Mouse (Mus musculus) spleen, postnatal 0 days (tissue): ENCODE results near the gene Hist1h2ad. TPM values are rescaled to one million over a fixed set of nuclear protein-coding genes. Genes with fewer than 3 reads are reported as not detected.

Experiments used
- polyA plus RNA-seq: library from polyadenylated mRNA; unstranded; fragments of >200 nt; fragmentation: Nextera tagmentation; extraction: Ambion mirVana; gene quantifications from 2 replicates; pipeline ENCODE4 v1.2.1, GENCODE M21; 2015

Gene Hist1h2ad
- polyA plus RNA-seq, 1 experiment from 2014 or later = 8.1 TPM

Other genes with a start within 250 kb of the Hist1h2ad start
- gene Zfp322a, start 205.2 kb upstream of the Hist1h2ad start, polyA plus RNA-seq = 17.3 and 18.4 TPM in 2 replicates
- 6.4 and 6.9 TPM in 2 replicates for gene Abt1, start 150.5 kb upstream of the Hist1h2ad start, polyA plus RNA-seq
- gene Btn1a1, start 108.5 kb upstream of the Hist1h2ad start, polyA plus RNA-seq = 2.5 and 3.0 TPM in 2 replicates
- gene Btn2a2, start 85.5 kb upstream of the Hist1h2ad start, polyA plus RNA-seq = not detected in 2 replicates
- gene Hist1h4h, start 43.3 kb upstream of the Hist1h2ad start, polyA plus RNA-seq = 10.2 and 10.9 TPM in 2 replicates
- gene Hist1h2af, start 40.5 kb upstream of the Hist1h2ad start, polyA plus RNA-seq = 40.9 and 45.6 TPM in 2 replicates
- 18.3 and 26.4 TPM in 2 replicates for gene Hist1h3g, start 39.0 kb upstream of the Hist1h2ad start, polyA plus RNA-seq
- 2.3 and 2.8 TPM in 2 replicates for gene Hist1h2bh, start 31.0 kb upstream of the Hist1h2ad start, polyA plus RNA-seq
- 5.0 and 8.1 TPM in 2 replicates for gene Hist1h3f, start 30.3 kb upstream of the Hist1h2ad start, polyA plus RNA-seq
- gene Hist1h4f, start 22.7 kb upstream of the Hist1h2ad start, polyA plus RNA-seq = 7.3 and 7.9 TPM in 2 replicates
- 0.91 and 1.1 TPM in 2 replicates for gene Hist1h1d, start 21.1 kb upstream of the Hist1h2ad start, polyA plus RNA-seq
- gene Hist1h3e, start 12.0 kb upstream of the Hist1h2ad start, polyA plus RNA-seq = 15.3 and 18.5 TPM in 2 replicates
- 134 and 158 TPM in 2 replicates for gene Hist1h2ae, start 3.2 kb upstream of the Hist1h2ad start, polyA plus RNA-seq
- 22.9 and 29.0 TPM in 2 replicates for gene Hist1h2bg, start 3.0 kb upstream of the Hist1h2ad start, polyA plus RNA-seq
- gene Hist1h2bf, start 185 bp upstream of the Hist1h2ad start, polyA plus RNA-seq = 18.8 and 26.9 TPM in 2 replicates
- 19.3 and 30.4 TPM in 2 replicates for gene Hist1h3d, start 1.4 kb downstream of the Hist1h2ad start, polyA plus RNA-seq
- 202 and 234 TPM in 2 replicates for gene Hist1h4d, start 7.2 kb downstream of the Hist1h2ad start, polyA plus RNA-seq
- 2.5 and 3.2 TPM in 2 replicates for gene Hist1h2be, start 46.7 kb downstream of the Hist1h2ad start, polyA plus RNA-seq
- 31.4 and 33.9 TPM in 2 replicates for gene Hist1h1e, start 48.2 kb downstream of the Hist1h2ad start, polyA plus RNA-seq
- 1.9 and 3.1 TPM in 2 replicates for gene Hist1h2ac, start 109.6 kb downstream of the Hist1h2ad start, polyA plus RNA-seq
- gene Hist1h2bc, start 109.8 kb downstream of the Hist1h2ad start, polyA plus RNA-seq = 77.4 and 85.8 TPM in 2 replicates
- not detected in 2 replicates for gene Hist1h1t, start 121.4 kb downstream of the Hist1h2ad start, polyA plus RNA-seq
- 18.8 TPM in 2 replicates for gene Hist1h4c, start 124.1 kb downstream of the Hist1h2ad start, polyA plus RNA-seq
- 10.7 and 14.6 TPM in 2 replicates for gene Hfe, start 136.5 kb downstream of the Hist1h2ad start, polyA plus RNA-seq
- gene Hist1h1c, start 164.4 kb downstream of the Hist1h2ad start, polyA plus RNA-seq = 62.5 and 68.9 TPM in 2 replicates
- gene Hist1h3c, start 171.2 kb downstream of the Hist1h2ad start, polyA plus RNA-seq = 10.7 and 11.0 TPM in 2 replicates
- 7.7 and 9.4 TPM in 2 replicates for gene Hist1h2bb, start 172.4 kb downstream of the Hist1h2ad start, polyA plus RNA-seq
- 104 and 128 TPM in 2 replicates for gene Hist1h2ab, start 176.7 kb downstream of the Hist1h2ad start, polyA plus RNA-seq
- gene Hist1h3b, start 177.9 kb downstream of the Hist1h2ad start, polyA plus RNA-seq = 51.9 and 64.5 TPM in 2 replicates
- gene Hist1h4b, start 182.6 kb downstream of the Hist1h2ad start, polyA plus RNA-seq = 8.3 and 9.5 TPM in 2 replicates
- gene Hist1h4a, start 186.8 kb downstream of the Hist1h2ad start, polyA plus RNA-seq = 1.3 and 1.4 TPM in 2 replicates
- gene Hist1h3a, start 188.0 kb downstream of the Hist1h2ad start, polyA plus RNA-seq = 26.7 and 31.7 TPM in 2 replicates
- gene Hist1h1a, start 189.3 kb downstream of the Hist1h2ad start, polyA plus RNA-seq = 15.4 and 20.8 TPM in 2 replicates
- gene Trim38, start 195.5 kb downstream of the Hist1h2ad start, polyA plus RNA-seq = not detected in 2 replicates
- gene Slc17a2, start 232.6 kb downstream of the Hist1h2ad start, polyA plus RNA-seq = not detected in 2 replicates